Mouse (Mus musculus) MN1 (cell line): ENCODE measurements around the gene Krtdap.
"Not testable (repeated sequence)": the region's sequence is repeated elsewhere in the genome, so short reads cannot be mapped to it uniquely, and the experiment has no call there.

Experiments
- DNase-seq: peaks from one replicate; pipeline ENCODE4 v3.0.0-alpha.2; 2016; ENCODE audit warnings: low spot score

Krtdap gene

GRCm38 (mm10) chr7:30785721-30786546, 1.8 kb upstream of the Krtdap start:
- DNase-seq = peak; percentile 32

- DNase-seq = no peak
Measured at GRCm38 (mm10) chr7:30790141-30790540, 2.4 kb downstream of the Krtdap start.

- DNase-seq = no peak
Measured at GRCm38 (mm10) chr7:30791921-30792320, 4.2 kb downstream of the Krtdap start.

DNA sequence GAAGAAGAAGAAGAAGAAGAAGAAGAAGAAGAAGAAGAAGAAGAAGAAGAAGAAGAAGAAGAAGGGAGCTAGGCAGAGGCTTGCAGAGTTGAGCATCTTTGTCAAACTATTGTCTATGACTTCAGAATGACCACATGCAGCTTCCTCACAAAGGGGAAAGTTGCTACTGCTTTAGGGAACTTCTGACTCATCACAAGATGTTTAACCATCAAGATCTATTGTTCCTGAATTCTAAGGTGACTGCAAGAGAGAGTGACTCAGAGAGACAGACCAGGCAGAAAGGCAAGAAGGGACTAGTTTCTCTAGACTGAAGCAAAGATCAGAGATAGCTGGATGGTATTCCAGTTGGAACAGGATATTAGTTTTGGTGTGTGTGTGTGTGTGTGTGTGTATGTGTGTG, 7.2 kb downstream of the Krtdap start:
- peak; percentile 32 for DNase-seq

DNA sequence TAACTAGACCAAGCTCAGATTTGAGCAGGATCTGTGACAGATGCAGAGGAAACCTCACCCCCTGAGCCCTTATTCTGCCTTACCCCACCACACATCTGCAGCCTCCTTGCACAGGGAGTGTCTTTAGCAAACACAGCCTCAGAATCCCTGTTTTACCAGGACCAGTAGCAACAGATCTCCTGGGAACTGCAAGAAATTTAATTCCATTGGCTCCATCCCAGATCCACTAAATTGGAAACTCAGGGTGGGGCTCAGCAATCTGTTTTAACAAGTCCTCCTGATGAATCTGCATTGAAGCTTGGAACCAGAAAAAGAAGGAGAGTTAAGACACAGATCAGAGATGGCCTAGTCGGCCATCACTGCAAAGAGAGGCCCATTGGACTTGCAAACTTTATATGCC, 9.1 kb downstream of the Krtdap start:
- DNase-seq = peak; percentile 73

GRCm38 (mm10) chr7:30800653-30801052, 13.0 kb downstream of the Krtdap start:
- no peak for DNase-seq

DNA sequence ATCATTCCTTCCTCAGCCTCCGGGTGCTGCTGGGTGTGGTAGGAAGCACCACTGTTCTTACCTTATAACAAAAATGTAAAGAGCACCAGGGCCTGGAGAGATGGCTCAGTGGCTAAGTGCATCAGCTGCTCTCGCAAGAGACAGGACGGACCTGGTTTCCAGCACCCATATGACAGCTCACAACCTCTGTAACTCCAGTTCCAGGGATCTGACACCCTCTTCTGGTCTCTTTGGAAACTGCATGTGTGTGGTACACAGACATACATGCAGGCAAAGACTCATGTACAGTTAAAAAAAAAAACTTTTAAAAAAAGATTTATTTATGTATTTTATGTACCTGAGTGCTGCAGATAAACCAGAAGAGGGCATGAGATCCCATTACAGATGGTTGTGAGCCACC, 15.6 kb downstream of the Krtdap start:
- DNase-seq = no peak

- no peak for DNase-seq
Measured at GRCm38 (mm10) chr7:30804026-30804715, 16.5 kb downstream of the Krtdap start.

GRCm38 (mm10) chr7:30805924-30806323, 18.2 kb downstream of the Krtdap start:
- DNase-seq = no peak

GRCm38 (mm10) chr7:30810319-30810718, 22.6 kb downstream of the Krtdap start:
- DNase-seq = no peak

DNA sequence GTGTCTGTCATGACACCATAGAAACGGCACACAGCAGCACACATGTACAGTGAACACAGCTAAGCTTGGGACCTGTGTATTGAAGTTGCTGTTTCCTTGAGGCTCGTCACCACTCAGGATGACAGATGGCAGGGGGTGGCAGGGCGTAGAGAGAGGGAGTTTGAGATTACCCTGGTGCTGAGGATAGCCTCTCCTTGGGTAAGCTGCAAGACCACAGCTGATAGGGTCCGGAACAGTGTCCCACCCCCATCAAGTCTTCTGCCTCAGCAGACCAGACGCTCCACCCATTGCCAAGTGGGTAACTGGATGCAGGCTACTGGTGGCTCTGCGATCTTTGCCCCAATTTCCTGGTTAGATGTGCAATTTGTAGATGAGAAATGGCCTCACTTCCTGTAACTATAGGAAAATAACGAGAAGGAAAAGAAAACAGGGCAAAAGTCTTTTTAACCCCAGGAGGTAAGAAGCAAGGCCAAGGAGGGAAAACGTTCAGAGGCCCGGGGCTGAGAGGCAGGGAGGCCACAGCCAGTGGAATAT, 24.1 kb downstream of the Krtdap start:
- peak; percentile 78 for DNase-seq

DNA sequence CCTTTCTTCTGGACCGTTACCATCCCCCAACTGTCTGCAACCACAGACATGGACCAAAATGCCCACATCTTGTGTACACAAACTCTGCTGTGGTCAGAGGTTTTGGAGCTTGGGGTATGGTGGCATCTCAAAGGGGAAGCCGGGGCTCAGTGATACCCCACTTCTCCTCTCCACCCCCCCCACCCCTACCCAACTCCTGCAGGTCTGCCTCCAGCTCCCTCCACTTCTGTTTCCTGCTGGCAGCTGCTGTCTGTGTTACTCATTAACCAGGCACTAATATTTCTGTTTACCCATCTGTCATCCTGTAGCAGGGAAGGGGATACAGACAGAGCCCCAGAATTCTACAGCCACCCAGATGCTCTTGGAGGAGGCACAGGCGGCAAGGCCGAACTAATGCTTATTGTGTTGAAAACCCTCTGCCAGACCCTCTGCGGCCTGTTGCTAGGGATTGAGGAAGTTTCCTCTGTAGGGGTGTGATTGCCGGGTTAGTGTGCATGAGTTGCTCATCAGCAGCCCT, 24.7 kb downstream of the Krtdap start:
- DNase-seq = peak; percentile 47

- peak; percentile 26 for DNase-seq
Measured at GRCm38 (mm10) chr7:30820131-30820530, 32.4 kb downstream of the Krtdap start.

DNA sequence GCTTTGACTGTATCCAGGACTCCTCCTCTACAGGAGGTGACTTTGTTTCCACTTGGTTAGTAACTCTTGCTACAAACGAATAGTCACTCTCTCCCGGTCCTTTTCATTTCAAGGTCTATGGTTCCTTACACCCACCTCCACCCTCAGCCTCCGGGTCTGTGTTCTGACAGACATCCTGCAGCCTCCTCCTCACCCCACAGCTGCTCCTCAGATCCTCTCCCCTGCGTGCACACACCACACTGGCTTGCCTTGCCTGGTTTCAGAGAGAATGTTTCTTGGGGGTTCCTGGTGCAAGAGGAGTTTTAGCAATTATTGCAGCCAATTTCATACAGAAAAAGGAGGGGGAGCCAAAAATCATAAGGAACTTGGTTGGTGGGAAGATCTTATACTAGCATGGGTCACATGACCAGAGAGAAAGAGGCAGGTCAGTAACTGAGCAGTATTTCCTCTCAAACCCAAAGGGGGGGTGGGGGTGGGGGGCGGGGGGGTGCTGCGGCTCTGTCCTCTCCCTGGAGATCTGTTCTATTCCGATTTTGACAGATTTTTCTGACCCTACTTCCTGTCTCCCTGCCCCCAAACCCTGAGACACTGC, 33.3 kb downstream of the Krtdap start:
- DNase-seq = no peak

DNA sequence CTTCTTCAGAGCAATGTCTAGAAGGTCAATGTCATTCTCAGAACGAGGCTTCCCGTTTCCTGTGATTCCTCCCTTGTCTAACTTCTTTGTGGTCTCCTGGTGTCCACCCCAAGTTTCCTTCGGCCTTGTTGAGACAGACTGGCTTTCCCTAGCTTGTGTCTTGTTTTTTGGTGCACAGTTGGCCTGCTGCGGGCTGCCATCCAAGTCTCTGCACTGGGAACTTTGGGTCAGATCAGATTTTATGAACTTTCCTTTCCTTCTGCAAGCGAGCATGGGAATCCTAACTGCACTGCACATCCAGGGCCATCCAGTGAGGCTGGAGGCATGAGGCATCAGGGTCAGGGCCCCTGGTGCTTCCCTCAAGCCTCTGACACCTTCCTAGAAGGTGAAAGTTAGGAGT, 33.8 kb downstream of the Krtdap start:
- DNase-seq = no peak

- no peak for DNase-seq
Measured at GRCm38 (mm10) chr7:30823675-30824074, 36.0 kb downstream of the Krtdap start, which contains the start of gene Ffar2. TSS of gene Ffar2 (minus strand) at chr7:30823775.

- DNase-seq = no peak
Measured at GRCm38 (mm10) chr7:30824306-30824705, 36.6 kb downstream of the Krtdap start.

DNA sequence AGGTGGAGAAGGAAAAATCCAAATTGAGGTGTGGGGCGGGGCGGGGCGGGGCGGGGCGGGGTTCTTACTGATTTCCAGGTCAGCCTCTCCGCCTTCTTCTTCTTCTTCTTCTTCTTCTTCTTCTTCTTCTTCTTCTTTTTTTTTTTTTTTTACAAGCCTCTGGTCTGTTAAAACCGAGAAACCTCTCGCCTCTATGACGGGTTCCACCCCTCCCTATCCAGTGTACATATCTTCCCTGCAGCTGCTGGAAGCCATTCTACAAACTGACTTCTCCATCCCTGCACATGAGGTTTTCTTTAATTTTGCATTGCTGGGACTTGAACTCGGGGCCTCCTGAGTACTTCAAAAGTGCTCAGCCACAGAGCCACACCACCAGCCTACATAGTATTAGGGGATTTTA, 39.0 kb downstream of the Krtdap start:
- no peak for DNase-seq

GRCm38 (mm10) chr7:30828871-30829270, 41.2 kb downstream of the Krtdap start:
- DNase-seq = not testable (repeated sequence)

GRCm38 (mm10) chr7:30829428-30829827, 41.7 kb downstream of the Krtdap start:
- no peak for DNase-seq

DNA sequence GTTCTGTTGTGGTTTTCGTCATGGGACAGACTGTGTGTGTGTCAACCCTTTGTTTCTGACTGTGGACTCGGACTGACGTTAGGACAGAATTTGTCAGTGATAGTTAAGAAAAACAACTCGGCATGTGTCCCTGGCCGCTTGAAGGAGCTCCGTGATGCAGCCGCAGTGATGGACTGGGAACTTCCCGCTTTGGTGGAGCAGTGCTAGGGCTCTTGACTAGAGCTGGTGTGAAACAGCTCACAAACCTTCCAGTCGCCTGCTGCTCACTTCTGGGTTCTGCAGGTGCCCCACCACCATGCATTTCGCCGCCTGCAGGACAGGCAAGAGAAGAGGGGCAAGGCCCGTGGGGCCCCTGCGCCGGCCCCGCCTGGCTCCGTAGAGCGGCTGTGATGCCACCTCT, 44.6 kb downstream of the Krtdap start:
- no peak for DNase-seq

- DNase-seq = not testable (repeated sequence)
Measured at GRCm38 (mm10) chr7:30832684-30833083, 45.0 kb downstream of the Krtdap start.
